Mouse (Mus musculus) liver, adult 2 months (tissue): ENCODE data around the gene Slc48a1.

Experiments used
- CTCF ChIP-seq: fragments of 200-500 bp; IDR thresholded peaks from 2 replicates; pipeline ENCODE4 v1.5.1; 2011; ENCODE audit warnings: low read depth, low read length, control low read depth
- POLR2A ChIP-seq: fragments of 200-500 bp; IDR thresholded peaks from 2 replicates; pipeline ENCODE4 v1.6.1; 2011; ENCODE audit warnings: low read length, control low read depth; ENCODE audit not compliant: insufficient read depth; ENCODE audit errors: extremely low read depth

GRCm38 (mm10) chr15:97802575-97802974, 24.3 kb downstream of the Slc48a1 start:
- no peak for TF ChIP-seq POLR2A
- TF ChIP-seq CTCF: no peak
